Mouse (Mus musculus): ENCODE results near the gene Cutc.

Gene Cutc

DNA sequence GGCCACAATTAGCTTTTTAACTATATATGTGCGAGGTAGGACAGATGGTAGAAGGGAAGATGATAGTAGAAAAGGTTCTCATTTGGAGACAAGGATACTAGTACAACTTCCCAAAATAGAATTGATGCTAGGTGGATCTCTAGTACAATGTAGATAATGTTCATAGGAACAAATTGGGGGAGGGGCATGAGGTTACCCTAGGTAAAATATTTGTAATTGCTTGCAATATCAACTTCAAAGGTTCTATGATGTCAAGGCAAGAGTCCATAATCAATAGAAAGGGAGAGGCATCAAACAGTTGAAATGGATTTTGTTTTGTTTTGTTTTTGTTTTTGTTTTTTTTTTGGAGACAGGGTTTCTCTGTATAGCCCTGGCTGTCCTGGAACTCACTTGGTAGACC is 41.2 kb downstream of the Cutc start:
- no peak for DNase-seq (ENCODE audit: extremely low spot score)

DNA sequence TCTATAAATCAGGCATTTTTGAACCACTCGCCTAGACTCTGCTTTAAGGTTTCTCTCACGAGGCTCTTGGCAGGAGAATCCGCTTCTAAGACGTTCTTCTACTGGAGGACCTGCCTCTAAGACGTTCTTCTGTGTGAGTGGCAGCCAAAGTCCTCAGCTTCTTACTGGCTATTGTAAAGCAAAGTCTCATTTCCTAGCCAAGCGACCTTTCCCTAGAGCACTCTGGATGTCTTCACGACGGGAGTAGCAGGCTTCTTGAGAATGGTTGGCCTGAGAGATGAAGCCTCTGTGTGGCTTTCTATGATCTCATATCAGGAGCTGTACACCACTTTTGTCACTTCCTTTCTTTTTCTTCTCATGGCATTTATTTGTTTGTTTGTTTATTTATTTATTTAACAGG is 42.7 kb downstream of the Cutc start:
- DNase-seq (ENCODE audit: extremely low spot score) = no peak

DNA sequence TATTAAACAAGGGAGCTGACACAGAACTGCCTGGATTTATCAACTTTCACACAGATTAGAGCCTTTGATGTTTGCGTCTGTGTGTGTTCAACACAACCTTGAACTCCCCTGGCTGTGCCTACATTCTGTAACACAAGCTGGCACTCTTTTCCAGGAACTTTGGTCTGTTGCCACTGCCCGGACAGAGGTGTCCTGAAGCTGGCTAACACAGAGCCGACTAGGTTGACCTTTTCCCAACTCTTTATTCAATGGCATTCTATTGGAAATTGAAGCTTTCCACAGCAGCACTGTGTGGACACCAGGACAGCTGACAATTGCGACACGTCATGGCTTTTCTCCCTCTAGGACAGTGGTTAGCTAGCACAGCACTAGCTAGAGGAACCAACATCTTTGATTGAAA is 44.4 kb downstream of the Cutc start:
- no peak for DNase-seq (ENCODE audit: extremely low spot score)

DNA sequence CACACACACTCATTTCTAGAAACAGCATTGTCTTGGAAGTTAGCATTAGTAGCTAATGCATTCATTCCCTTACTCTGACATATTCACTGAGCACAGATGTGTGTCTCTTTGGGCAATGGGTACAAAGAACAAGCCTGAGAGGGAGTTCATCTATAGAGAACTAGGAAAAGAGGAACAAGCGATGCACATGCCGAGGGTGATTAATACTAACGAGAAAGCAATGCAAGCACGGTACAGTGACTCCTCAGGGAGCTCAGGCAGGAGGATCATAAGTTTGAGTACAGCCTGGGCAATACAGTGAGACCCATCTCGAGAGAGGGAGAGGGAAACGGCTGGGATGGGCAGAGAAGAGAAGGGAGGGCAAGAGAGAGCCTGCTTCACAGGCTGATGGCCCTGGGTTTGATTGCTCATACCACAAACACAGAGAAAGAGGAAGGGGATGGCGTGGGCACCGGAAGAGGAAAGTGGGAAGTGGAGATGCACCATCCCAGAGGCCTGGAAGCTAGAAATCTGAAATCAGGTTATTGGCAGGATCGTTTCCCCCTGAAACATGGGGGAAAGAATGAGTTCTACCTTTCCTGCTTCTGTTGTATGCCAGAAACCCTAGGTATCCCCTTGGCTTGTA is 48.7 kb downstream of the Cutc start:
- DNase-seq (ENCODE audit: extremely low spot score) = no peak

DNA sequence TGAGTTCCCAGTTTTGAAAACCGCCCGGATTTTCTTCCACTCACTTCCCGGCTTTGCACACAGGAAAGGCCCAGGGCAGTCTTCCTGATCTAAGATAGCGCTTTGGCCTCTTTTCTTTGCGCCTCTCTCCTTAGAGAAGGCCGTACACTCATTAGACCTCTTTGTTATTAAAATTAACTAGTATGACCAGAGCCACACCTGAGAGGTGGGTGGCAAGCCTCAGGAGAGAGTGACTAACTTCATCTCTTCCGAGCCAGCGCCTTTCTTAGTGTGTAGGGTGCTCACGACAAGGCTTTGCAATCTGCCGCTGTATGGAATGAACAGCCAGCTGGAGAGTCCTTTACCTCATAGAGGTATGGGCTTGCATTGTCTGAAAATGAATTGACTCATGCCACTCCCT is 51.1 kb downstream of the Cutc start:
- DNase-seq (ENCODE audit: extremely low spot score) = no peak

DNA sequence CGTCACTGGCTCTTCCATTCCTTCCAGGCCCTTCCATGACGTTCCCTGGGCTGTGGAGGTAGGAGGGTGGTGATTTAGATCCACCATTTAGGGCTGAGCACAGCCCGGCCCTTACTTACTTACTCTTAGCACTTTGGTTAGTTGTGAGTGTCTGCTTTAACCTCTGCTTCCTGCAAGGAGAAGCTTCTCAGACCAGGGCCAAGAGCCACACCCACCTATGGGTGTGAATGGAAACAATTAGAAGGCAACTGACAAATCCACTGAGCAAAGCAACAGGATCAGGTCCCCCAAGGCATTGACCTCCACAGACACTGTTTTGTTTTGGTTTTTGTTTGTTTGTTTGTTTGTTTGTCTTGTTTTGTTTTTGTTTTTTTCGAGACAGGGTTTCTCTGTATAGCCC is 56.5 kb downstream of the Cutc start:
- no peak for DNase-seq (ENCODE audit: extremely low spot score)

DNA sequence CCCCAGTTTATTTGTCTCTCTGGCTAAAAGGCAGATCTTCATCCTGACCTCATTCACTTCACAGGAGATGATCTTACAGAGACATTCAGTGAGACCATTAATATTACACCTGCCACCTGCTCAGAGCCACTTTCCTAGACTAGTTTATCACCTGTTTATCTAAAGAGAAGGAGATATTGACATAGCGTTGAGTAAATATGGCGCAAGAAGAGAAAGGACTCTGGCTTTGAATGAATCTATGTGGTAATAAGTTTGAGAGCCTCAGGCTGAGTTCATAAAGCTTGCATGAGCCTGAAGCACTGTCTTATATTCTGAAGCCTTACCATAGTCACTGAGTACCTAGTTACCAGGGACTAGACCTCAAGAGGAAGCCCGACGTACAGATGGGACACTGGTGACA is 58.6 kb downstream of the Cutc start:
- no peak for DNase-seq (ENCODE audit: extremely low spot score)

DNA sequence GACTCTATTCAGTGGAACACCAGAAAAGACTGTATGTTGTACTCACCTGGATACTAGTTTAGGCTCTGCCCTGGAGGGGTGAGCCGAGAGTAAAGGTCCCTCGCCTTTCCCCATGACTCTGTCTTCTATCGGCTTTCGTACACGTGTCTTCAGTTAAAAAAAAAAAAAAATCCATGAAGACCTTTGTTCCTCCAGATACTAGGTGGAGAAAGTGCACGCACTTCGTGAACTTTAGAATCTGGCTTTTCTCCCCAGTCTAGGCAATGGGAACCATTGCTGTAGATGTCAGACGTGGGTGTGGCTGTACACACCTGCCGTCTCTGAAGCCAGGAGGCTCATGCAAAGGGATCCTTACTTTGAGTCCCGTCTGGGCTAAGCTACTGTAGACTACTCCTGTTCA is 60.5 kb downstream of the Cutc start:
- DNase-seq (ENCODE audit: extremely low spot score) = no peak

DNA sequence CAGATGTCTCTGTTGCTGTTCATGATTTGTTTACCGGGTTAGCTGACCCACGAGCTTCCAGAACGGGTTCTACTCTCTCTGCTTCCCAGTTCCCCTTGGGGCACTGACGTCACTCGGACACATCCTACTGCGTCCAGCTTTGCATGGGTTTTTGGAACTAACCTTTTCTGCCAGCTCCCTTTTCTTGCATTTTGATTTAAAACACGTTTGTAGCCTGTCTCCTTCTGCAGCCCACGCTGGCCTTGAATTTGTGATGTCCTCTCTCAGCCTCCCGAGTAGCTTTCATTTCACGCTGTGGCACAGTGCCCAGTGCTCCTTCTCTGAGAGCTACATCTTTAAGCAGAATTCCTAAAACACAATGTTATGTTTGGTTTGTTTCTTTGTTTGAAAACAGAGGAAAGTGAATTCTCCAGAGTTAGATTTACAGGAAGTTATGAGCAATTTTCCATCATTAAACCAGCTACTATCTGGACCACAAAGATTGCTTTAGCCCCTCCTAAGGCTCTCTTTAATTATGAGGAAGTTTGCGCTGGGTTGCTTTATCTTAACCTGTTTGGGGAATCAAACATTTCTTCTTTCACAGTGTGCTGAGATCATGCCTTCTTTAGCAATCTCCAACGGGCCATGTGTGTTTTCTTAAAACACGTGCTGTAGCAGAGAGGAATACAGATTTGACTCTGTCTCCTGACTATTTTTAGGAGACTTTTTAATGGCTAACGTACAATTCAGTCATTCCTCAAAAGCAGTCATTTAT is 63.0 kb downstream of the Cutc start:
- no peak for DNase-seq (ENCODE audit: extremely low spot score)

All from embryo, embryonic 9.5 days (tissue).